Mouse (Mus musculus) spleen, postnatal 0 days (tissue): ENCODE results near the gene Tlx3. TPM values are rescaled to one million over a fixed set of nuclear protein-coding genes. Genes with fewer than 3 reads are reported as not detected.

ENCODE experiments used
- polyA plus RNA-seq: library from polyadenylated mRNA; unstranded; fragments of >200 nt; fragmentation: Nextera tagmentation; extraction: Ambion mirVana; gene quantifications from 2 replicates; pipeline ENCODE4 v1.2.1, GENCODE M21; 2015

The Tlx3 gene
- not detected in 2 replicates for polyA plus RNA-seq

DNA sequence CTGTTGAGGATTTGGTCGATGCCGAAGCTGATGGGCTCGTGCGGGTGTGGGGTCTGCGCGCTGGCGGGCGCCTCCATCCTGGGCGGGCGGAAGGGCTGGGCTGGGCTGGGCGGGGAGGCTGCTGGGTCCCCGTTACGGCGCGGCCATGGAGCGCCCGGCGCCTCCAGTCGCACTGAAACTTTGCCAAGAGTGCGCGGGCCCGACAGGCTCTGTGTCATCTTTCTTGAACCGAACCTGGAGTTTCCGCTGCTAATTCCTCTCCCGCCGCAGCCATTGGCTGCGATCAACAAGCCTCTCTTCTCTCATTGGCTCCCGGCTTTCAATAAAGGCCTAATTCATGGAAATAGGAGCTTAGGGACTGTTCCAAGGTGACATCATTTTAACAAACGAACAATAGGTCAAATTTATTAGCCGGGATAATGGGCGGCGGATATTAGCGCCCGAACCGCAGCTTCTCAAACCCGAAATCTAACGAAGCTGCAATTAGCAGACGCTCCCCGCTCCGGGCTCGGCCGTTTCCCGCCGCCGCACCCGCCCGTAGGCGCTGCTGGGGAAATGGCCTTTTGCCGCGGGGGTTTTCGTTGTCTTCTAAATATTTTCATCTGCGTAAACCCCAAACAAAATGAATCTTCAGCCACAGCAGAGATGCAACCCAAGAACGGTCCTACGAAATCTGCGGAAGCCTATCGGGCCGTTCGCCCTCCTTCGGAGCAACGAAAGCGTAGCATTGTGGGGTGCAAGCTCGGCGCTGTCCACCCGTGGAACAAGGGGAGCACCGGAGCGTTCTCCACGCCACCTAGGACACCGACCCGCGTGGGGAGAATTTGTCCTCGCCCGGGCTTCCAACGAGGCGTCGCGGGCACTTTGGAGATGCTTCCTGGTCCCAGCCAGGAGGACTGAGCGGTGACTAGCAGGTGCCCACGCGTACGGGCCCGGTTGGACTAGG lies at the start of gene Tlx3:
Tlx3 (minus strand) TSS at position 207 of the 946 bp plus-strand sequence.

DNA sequence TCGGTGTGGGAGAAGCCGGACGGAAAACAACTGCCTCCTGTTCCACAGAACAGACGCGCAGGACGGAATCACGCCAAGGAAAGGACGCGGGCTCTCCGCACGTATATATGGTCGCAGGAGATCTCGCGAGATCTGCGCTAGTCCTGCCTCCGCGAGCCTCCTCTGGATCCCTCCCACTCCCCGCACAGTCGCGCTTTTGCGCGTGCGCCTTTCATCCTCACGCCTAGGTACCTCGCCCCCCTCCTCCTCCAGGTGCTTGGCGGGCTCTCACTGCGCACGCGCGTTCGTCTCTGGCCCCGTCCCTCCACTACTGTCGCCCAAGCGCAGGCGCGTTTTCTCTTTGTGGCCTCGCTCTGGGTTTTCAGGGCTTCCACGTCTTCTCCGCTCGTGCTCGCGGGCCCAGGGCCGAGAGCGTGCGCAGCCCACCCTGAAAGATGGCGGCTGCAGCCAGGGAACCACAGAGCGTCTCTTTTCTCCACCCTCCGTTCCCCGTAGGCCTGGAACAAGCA lies 40.3 kb downstream of the Tlx3 start, which contains the start of gene Npm1:
Npm1 (minus strand) TSS at position 209 of the 509 bp plus-strand sequence.

Other genes with a start within 250 kb of the Tlx3 start
- gene Fgf18, start 56.2 kb downstream of the Tlx3 start, polyA plus RNA-seq: 3.8 TPM in 2 replicates
- 883 and 929 TPM in 2 replicates for gene Npm1, start 40.4 kb downstream of the Tlx3 start, polyA plus RNA-seq
- not detected in 2 replicates for gene Gm12117, start 73.1 kb upstream of the Tlx3 start, polyA plus RNA-seq